Mouse (Mus musculus): ENCODE results near the gene Rita1. TPM values are rescaled to one million over a fixed set of nuclear protein-coding genes. Genes with fewer than 3 reads are reported as not detected.

Rita1 gene
- polyA plus RNA-seq (2012; rRNA removed): 33.9 and 38.2 TPM in 2 replicates

DNA sequence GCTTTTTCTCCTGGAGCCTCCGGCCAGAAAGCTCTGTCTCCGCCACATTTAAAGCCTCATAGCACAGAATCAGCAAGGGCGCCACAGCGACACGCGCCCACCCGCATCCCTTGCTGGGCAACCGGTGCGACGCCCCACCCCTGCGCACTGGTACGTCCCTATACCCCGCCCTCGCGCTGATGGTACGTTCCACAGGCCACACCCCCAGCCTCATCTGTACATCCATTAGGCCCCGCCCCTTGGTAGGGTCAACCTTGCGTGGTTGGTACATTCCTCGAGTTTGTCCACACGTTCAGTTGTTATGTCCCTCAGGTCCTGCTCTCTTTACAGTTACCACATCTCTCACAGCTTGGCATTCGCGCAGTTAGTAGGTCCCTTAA, at the start of gene Rita1, which contains the start of gene Ddx54:
TSS of gene Rita1 (minus strand) at position 148 of the 380 bp plus-strand sequence.
TSS of gene Ddx54 (plus strand) at position 298 of the 380 bp plus-strand sequence.

DNA sequence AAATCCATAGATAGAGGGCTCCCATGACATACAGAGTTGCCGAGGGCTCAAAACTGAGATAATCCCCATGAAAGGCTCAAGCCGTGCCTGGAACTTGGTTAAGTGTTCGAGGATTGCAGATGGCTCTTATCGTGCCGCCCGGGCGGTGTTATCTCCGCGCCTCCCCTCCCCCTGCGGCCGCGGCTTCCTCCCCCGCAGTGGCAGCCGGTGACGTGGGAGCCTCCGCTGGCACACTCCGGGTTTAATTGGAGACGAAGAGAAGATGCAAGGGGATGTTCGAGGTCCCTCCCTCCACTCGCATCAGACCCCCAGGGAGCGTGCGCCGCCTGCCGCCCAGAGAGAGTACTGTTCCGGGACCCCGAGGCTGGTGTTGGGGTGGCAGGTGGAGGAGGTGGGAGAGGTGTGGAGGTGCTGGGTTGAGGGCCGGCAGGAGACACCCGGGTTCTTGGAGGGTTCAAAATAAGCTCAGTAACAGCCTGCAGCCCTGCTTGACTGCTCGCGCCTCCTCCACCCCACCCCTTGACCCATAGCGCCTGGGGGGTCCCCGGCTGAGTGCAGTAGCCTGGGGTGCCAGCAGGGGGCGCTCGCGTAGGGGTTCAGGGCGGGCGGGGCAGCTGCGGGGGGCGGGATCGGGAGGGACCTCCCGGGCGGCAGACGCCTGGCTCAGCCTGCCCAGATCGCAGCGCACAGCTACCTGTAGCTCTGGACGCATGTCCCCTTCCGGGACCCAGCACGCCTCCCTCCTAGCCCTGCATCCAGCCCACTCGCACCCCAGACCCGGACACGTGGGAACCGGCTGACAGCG, 36.4 kb upstream of the Rita1 start, which contains the start of gene Rasal1:
TSS of gene Rasal1 (plus strand) at position 244 of the 805 bp plus-strand sequence.

DNA sequence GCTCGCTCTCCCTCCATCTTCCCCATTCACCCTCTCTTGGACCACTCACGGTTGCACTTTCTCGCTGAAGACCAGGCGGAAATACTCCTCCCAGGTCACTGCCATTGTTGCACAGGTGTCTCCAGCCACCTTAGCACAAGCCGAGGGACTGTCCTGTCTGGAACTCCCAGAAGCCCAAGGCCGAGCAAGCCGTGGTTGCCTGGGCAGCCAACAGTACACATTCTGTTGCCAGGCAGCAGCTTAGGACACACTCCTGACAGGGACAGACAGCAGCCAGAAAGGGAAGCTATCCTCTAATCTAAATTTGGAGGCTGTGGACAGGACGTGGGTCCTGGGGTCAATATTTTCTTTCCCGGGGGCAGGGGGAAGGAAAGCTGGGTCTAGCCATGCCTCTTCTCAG, 21.7 kb upstream of the Rita1 start, which contains the start of gene Cfap73:
TSS of gene Cfap73 (minus strand) at position 105 of the 400 bp plus-strand sequence.

DNA sequence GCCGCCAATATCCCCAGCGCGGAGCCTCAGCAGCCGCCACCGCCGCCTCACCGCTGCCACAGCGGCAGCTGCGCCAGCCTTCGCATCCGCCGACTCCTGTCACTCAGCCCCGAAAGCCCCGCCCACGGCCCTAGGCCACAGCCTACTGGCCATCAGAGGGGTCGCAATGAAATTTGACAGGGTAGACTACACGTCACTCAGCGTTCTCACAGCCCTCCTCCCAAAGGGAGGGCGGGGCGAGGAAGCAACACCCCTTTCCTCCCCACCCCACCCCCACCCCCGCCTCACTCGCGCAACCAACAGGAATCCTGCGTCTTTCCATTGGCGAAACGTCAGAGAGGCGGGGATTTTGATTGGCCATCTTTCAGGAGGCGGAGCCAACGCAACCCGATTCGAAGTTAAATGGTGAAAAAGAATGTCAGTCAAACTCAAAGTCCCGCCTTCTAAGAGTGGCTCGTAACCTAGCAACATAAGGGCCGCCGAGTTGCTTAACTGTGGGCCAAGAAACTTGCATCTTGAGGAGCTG, 23.8 kb downstream of the Rita1 start, which contains the start of the genes Tpcn1 and Iqcd:
TSS of gene Tpcn1 (minus strand) at position 105 of the 526 bp plus-strand sequence.
TSS of gene Iqcd (plus strand) at position 448 of the 526 bp plus-strand sequence.

Other genes starting within 250 kb of the Rita1 start
- gene Lhx5, start 180.9 kb downstream of the Rita1 start, polyA plus RNA-seq (2012; rRNA removed): not detected in 2 replicates
- gene Sdsl, start 139.8 kb downstream of the Rita1 start, polyA plus RNA-seq (2012; rRNA removed): 29.6 and 33.0 TPM in 2 replicates
- not detected in 2 replicates for gene Sds, start 136.1 kb downstream of the Rita1 start, polyA plus RNA-seq (2012; rRNA removed)
- 32.6 and 35.6 TPM in 2 replicates for gene Plbd2, start 109.0 kb downstream of the Rita1 start, polyA plus RNA-seq (2012; rRNA removed)
- gene Slc8b1, start 101.4 kb downstream of the Rita1 start, polyA plus RNA-seq (2012; rRNA removed): 80.1 and 114 TPM in 2 replicates
- gene Tpcn1, start 23.9 kb downstream of the Rita1 start, polyA plus RNA-seq (2012; rRNA removed): 124 and 167 TPM in 2 replicates
- 1.1 and 1.3 TPM in 2 replicates for gene Iqcd, start 23.6 kb downstream of the Rita1 start, polyA plus RNA-seq (2012; rRNA removed)
- gene Ddx54, start 150 bp upstream of the Rita1 start, polyA plus RNA-seq (2012; rRNA removed): 57.7 and 58.7 TPM in 2 replicates
- gene Cfap73, start 21.6 kb upstream of the Rita1 start, polyA plus RNA-seq (2012; rRNA removed): not detected in 2 replicates
- gene Rasal1, start 36.2 kb upstream of the Rita1 start, polyA plus RNA-seq (2012; rRNA removed): 1.3 and 1.7 TPM in 2 replicates
- 11.0 and 12.4 TPM in 2 replicates for gene Dtx1, start 99.3 kb upstream of the Rita1 start, polyA plus RNA-seq (2012; rRNA removed)
- gene Oas2, start 137.3 kb upstream of the Rita1 start, polyA plus RNA-seq (2012; rRNA removed): 1.8 and 2.3 TPM in 2 replicates
- gene Oas3, start 165.1 kb upstream of the Rita1 start, polyA plus RNA-seq (2012; rRNA removed): 5.1 and 5.4 TPM in 2 replicates
- not detected in 2 replicates for gene Oas1e, start 182.9 kb upstream of the Rita1 start, polyA plus RNA-seq (2012; rRNA removed)
- gene Oas1c, start 199.9 kb upstream of the Rita1 start, polyA plus RNA-seq (2012; rRNA removed): 1.4 and 2.3 TPM in 2 replicates
- not detected in 2 replicates for gene Oas1f, start 234.8 kb upstream of the Rita1 start, polyA plus RNA-seq (2012; rRNA removed)
- not detected in 2 replicates for gene Oas1h, start 248.8 kb upstream of the Rita1 start, polyA plus RNA-seq (2012; rRNA removed)

Measured in colon, adult 2 months (tissue).